Mouse (Mus musculus) erythroblast, embryonic 14.5 days (primary cell): ENCODE results near the gene Lipc.

Experiments
- GATA1 ChIP-seq: IDR thresholded peaks from 2 replicates; pipeline ENCODE4 v1.6.1; 2012; ENCODE audit warnings: low read length, inconsistent platforms, mixed read lengths
- TAL1 ChIP-seq: IDR thresholded peaks from 3 replicates; pipeline ENCODE4 v1.6.1; 2012; ENCODE audit warnings: low read length, inconsistent platforms, mixed read lengths

- no peak for TF ChIP-seq GATA1
- no peak for TF ChIP-seq TAL1
These were observed 5.7 kb upstream of the Lipc start for GRCm38 (mm10) chr9:70957717-70958116.
